Mouse (Mus musculus) left cerebral cortex, postnatal 10 days (tissue): Measurements from ENCODE around the gene Sh2d7. TPM values are rescaled to one million over a fixed set of nuclear protein-coding genes. Genes with fewer than 3 reads are reported as not detected.

Experiments used
- DNase-seq, 2 experiments: peaks; one replicate each; pipeline ENCODE4 v3.0.0; 2021 to 2022; ENCODE audit warnings: low spot score in 2 of 2, mixed read lengths in 1 of 2; ENCODE audit errors: extremely low spot score in 1 of 2
- intact Hi-C: fragments of 180-260 bp; cut with DNase I; formaldehyde crosslinking; loops from one replicate; pipeline ENCODE4 v1.15.1; 2025
- total RNA-seq, 2 experiments: library from RNA; stranded (reverse); gene quantifications; 2 replicates each; pipeline ENCODE4 v1.2.3; 2021

Gene Sh2d7
- not detected for total RNA-seq

DNA sequence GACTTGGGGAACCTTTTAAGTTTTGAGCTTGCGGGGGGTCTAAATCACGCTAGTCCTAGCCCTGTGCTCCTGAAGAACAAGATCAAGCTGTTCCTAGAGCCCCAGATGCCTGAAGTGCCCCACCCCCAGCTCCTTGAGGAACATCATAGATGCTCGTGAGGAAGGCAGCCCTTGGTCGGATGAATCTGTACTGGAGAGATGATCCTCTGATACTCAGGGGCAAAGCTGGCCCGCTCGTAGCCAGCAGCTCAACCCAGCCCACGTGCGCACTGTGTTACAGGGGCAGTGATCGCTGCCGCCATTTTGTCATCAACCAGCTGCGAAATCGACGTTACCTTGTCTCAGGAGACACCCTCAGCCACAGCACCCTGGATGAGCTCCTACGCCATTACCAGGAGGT lies at the start of gene Sh2d7:
Sh2d7 (plus strand) TSS at position 301 of the 400 bp plus-strand sequence.
- no peak for DNase-seq
- intact Hi-C loops, result loop anchor here (10.0 kb wide), 1 partner anchor 136 kb away; no protein-coding TSS in a partner anchor

GRCm38 (mm10) chr9:54489599-54489998 lies 49.2 kb upstream of the Sh2d7 start:
- DNase-seq, result no peak
- intact Hi-C loops, result no loop called here

DNA sequence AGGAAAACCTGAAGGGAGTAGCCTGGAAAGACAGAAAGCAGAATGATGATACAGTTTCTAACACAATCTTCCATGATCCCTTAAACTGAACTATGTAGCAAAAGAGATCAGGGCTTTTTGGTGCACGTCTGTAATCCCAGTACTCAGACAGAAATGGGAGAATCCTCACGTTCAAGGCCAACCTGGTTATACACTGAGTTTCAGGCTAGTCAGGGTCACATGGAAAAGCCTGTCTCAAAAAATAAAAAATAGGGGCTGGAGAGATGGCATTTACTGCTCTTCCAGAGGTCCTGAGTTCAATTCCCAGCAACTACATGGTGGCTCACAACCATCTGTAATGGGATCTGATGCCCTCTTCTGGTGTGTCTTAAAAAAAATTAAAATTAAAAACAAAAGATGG lies 48.4 kb upstream of the Sh2d7 start:
- intact Hi-C loops, result no loop called here
- DNase-seq, result no peak

DNA sequence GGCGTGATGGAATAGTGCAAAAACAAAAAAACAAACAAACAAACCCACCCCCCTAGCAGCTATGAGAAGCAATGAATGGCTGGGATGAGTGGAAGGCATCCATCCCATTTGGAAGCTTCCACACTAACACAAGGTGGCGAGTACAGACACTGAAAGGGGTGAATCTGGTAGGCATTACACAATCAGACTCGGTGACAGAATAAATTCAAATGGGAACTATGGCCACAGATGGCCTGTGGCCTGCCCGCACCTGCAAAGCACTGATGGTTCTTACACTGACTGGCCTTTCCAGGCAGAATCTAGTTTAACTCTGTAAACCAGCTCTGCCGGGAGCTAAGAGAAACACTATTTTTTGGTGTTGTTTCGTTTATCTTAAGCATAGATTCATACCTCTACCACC lies 39.5 kb upstream of the Sh2d7 start:
- no peak for DNase-seq
- intact Hi-C loops, result no loop called here

GRCm38 (mm10) chr9:54499791-54500190 lies 39.0 kb upstream of the Sh2d7 start:
- intact Hi-C loops, result no loop called here
- DNase-seq, result no peak

- intact Hi-C loops, result no loop called here
These were observed 37.8 kb upstream of the Sh2d7 start for GRCm38 (mm10) chr9:54500832-54501452.

GRCm38 (mm10) chr9:54501453-54502110 lies 37.2 kb upstream of the Sh2d7 start, which contains the start of gene Dmxl2:
Gene Dmxl2, minus strand, starts transcription at chr9:54501626.
- intact Hi-C loops, result no loop called here
- peak; percentile 83 to 96 for DNase-seq

More at GRCm38 (mm10) chr9:54500832-54501452, 37.8 kb upstream of the Sh2d7 start:
- peak in 1 of 2 experiments; percentile 16 for DNase-seq

DNA sequence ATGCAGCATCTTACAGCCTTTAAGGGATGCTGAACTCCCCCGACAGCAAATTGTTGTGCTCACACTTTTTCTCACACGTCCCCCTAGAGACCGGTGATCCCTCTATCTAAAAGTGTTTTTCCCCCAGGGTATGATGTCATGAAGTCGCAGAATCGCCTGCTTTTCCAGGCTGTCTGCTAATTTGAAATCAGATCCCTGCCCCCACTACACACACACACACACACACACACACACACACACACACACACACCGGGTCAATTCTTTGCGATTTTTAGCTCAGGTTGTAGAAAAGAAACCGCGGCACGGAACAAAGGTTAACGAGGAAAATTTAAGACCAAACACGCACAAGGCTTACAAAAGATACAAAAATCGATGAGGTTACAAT lies 36.7 kb upstream of the Sh2d7 start:
- no peak for DNase-seq
- intact Hi-C loops, result no loop called here

GRCm38 (mm10) chr9:54502873-54503272 lies 35.9 kb upstream of the Sh2d7 start:
- intact Hi-C loops, result no loop called here
- DNase-seq, result no peak

- intact Hi-C loops, result no loop called here
- DNase-seq, result no peak
These were observed 22.8 kb upstream of the Sh2d7 start for GRCm38 (mm10) chr9:54515991-54516390.

DNA sequence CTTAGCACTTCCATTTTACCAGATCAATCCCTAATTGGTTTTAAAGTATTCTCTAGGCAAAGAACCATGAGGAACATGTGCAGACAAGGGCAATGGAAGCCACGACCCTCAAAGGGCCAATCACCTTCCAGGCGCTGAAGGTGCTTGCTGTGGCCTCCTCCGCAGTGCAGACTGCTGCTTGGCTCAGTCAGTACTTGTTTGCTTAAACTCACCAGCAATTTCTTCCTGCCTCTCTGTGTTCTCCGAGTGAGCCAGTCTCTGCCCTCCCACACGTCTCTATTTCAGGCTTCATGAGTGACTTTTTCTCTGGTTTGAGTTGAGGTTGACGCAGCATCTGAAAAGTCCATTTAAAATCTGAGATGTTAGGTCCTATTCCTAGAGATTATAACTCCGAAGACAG lies 19.9 kb upstream of the Sh2d7 start:
- intact Hi-C loops, result no loop called here
- no peak for DNase-seq

DNA sequence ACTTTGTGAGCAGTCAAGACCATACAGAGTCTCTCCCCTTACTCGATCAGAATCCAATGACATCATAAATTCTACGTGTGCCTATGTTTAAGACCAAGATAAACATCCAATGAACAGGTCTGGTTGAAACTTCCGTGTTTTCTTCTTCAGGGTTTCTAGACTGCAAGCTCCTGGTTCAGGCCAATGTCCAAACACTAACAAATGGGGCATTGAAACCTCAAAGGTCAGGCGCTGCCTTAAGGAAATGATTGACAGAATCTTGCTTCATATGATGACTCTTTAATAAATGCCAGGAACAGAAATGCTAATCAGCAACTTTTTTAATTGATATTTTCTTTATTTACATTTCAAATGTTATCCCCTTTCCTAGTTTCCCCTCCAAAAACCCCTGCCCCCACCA lies 18.5 kb upstream of the Sh2d7 start:
- intact Hi-C loops, result loop anchor here (10.0 kb wide), 1 partner anchor 305 kb away; no protein-coding TSS in a partner anchor
- no peak for DNase-seq

DNA sequence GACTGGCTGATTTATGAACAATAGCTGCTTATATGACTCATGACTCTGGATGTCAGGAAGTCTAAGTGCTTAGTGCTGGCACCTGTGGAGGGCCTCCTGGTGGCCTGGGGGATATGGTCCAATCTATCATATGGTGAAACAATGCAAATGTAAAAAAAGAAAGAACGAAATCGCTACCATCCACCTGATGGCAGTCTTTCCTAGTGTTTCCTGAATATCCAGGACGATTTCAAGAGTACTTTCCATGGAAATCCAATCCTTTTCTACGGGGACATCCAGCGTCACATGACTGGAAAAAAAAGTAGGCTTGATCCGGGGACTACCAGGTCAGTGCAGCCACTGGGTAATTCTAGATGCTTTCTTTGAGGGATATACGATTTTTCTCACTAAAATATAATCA lies 11.1 kb upstream of the Sh2d7 start:
- intact Hi-C loops, result loop anchor here (10.0 kb wide), 1 partner anchor 297 kb away; no protein-coding TSS in a partner anchor
- no peak for DNase-seq

DNA sequence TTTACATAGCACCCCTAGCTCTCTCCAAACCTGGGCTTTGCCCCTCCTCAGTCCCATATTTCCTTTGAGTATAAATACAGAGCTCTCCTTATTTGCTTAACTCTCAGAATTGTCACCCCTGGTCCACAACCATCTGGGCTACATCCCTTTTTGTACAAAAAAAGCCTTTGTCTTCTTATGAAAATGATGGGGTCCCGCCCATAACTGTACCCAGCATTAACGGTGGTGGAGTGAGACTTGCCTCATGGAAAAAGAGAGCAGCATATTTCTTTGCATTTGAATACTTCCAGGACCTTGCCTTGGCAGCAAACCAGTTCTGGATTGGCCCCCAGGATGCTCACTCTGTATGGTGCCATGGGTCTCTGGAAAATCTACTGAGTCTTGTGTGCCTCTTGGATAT lies 8.8 kb upstream of the Sh2d7 start:
- no peak for DNase-seq
- intact Hi-C loops, result loop anchor here (10.0 kb wide), 2 partner anchors 145 to 295 kb away; no protein-coding TSS in a partner anchor

- no peak for DNase-seq
These were observed 7.9 kb upstream of the Sh2d7 start for GRCm38 (mm10) chr9:54530836-54531235.

DNA sequence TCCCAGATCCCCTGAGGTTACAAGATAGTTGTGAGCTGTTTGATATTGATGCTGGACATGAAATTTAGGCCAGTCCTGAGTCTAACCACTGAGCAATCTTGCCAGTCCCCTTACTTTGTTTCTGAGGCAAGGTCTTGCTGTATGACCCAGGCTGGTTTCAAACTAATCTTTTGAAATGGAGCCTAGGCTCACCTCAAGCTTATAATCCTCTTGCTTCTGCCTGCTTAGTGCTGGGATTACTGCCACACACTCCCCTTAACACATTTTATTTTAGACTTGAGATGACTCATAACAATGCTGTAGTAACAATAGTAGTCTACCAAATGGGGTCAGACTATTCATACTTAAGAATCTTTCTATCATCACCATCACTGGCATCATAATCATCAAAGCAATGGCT lies 7.4 kb upstream of the Sh2d7 start:
- intact Hi-C loops, result loop anchor here (10.0 kb wide), 1 partner anchor 143 kb away; no protein-coding TSS in a partner anchor
- no peak for DNase-seq

More at GRCm38 (mm10) chr9:54530836-54531235, 7.9 kb upstream of the Sh2d7 start:
- intact Hi-C loops, result loop anchor here (10.0 kb wide), 1 partner anchor 144 kb away; no protein-coding TSS in a partner anchor

- DNase-seq, result no peak
- intact Hi-C loops, result loop anchor here (10.0 kb wide), 1 partner anchor 142 kb away; no protein-coding TSS in a partner anchor
These were observed 5.9 kb upstream of the Sh2d7 start for GRCm38 (mm10) chr9:54532926-54533325.

DNA sequence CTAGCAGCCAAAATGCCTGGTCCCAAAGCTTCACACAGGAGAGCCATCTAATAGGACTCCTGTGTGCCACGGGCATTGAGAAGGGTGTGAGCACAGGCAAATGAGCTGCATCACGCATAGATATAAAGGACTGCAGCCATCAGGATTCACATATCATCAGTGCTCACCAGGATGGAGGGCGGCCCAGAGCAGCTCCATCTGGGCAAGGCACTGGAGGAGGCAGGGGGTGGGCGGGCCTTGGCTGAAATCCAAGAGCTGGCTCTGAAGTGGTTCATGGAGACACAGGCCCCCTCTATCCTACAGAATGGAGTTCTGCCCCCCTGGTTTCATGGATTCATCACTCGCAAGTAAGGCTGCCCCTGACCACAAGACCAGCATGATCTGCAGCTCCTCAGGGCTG lies 4.8 kb upstream of the Sh2d7 start:
- intact Hi-C loops, result loop anchor here (10.0 kb wide), 1 partner anchor 141 kb away; no protein-coding TSS in a partner anchor

GRCm38 (mm10) chr9:54536236-54536635 lies 2.5 kb upstream of the Sh2d7 start:
- intact Hi-C loops, result loop anchor here (10.0 kb wide), 1 partner anchor 139 kb away; no protein-coding TSS in a partner anchor
- no peak for DNase-seq

More for the DNA sequence above, 4.8 kb upstream of the Sh2d7 start:
- peak; percentile 76 to 88 for DNase-seq

DNA sequence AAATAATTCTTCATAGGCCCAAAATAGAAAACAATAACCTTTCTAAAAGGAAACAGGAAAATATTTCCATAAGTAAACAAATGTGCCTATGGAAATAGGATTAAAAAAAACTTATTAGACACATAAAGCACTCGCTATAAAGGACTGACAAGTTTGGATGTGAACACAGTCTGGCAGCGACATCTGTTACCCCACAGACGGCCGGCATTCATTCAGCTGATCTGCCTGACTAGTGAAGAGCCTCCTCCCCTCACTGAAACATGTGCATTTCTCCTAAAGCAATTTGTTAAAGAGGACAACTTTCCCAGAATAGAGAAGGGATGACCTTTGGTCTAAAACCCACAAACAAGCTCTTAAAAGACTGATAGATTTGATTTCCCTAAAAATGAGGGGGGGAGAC lies 1.8 kb upstream of the Sh2d7 start:
- peak in 1 of 2 experiments; percentile 46 for DNase-seq
- intact Hi-C loops, result loop anchor here (10.0 kb wide), 1 partner anchor 138 kb away; no protein-coding TSS in a partner anchor
